Mouse (Mus musculus) gastrocnemius, postnatal 25 days (tissue): ENCODE measurements around the gene Ccdc120. TPM values are rescaled to one million over a fixed set of nuclear protein-coding genes. Genes with fewer than 3 reads are reported as not detected.

Experiments used
- DNase-seq: peaks from one replicate; pipeline ENCODE4 v3.0.0; 2022
- total RNA-seq, 2 experiments: library from RNA; stranded (reverse); gene quantifications; 1 replicate in 1 of 2; 2 replicates in 1 of 2; pipeline ENCODE4 v1.2.3; 2021

Ccdc120 gene
- total RNA-seq, 2 experiments from 2014 or later = 0.16 to 0.56 TPM

- DNase-seq = no peak
Observed at GRCm38 (mm10) chrX:7692862-7693261, 57.8 kb downstream of the Ccdc120 start.

GRCm38 (mm10) chrX:7690486-7690885, 60.2 kb downstream of the Ccdc120 start:
- no peak for DNase-seq

GRCm38 (mm10) chrX:7688321-7688720, 62.4 kb downstream of the Ccdc120 start:
- DNase-seq = no peak

Other genes with a start within 250 kb of the Ccdc120 start
- gene Foxp3, start 177.3 kb downstream of the Ccdc120 start, total RNA-seq = under 1 TPM in 1 of 2 experiments, not detected in 1; 0.08 TPM
- 1 to 10 TPM; 2.0 to 3.1 TPM for gene Ppp1r3f, start 176.6 kb downstream of the Ccdc120 start, total RNA-seq
- gene Ccdc22, start 145.4 kb downstream of the Ccdc120 start, total RNA-seq = 10 to 100 TPM; 10.7 to 11.9 TPM
- not detected for gene Cacna1f, start 143.8 kb downstream of the Ccdc120 start, total RNA-seq
- gene Syp, start 112.4 kb downstream of the Ccdc120 start, total RNA-seq = 1 to 10 TPM; 1.0 to 1.6 TPM
- gene Prickle3, start 93.6 kb downstream of the Ccdc120 start, total RNA-seq = 10 to 100 TPM; 15.4 to 16.4 TPM
- 10 to 100 TPM; 25.4 to 27.2 TPM for gene Plp2, start 79.5 kb downstream of the Ccdc120 start, total RNA-seq
- gene Magix, start 69.7 kb downstream of the Ccdc120 start, total RNA-seq = 10 to 100 TPM; 16.5 to 21.5 TPM
- gene Gpkow, start 53.8 kb downstream of the Ccdc120 start, total RNA-seq = 10 to 100 TPM; 11.3 to 14.6 TPM
- 10 to 100 TPM; 21.8 to 27.6 TPM for gene Wdr45, start 36.6 kb downstream of the Ccdc120 start, total RNA-seq
- gene Gm45208, start 28.7 kb downstream of the Ccdc120 start, total RNA-seq = not detected
- 1 to 10 TPM; 4.7 to 7.3 TPM for gene Praf2, start 22.5 kb downstream of the Ccdc120 start, total RNA-seq
- 1 to 10 TPM; 6.1 to 8.2 TPM for gene Tfe3, start 11.7 kb upstream of the Ccdc120 start, total RNA-seq
- 10 to 100 TPM; 17.5 to 21.2 TPM for gene Gripap1, start 38.9 kb upstream of the Ccdc120 start, total RNA-seq
- gene Kcnd1, start 71.4 kb upstream of the Ccdc120 start, total RNA-seq = under 1 TPM; 0.18 to 0.43 TPM
- gene Otud5, start 90.5 kb upstream of the Ccdc120 start, total RNA-seq = 10 to 100 TPM; 14.8 to 18.2 TPM
- 1 to 10 TPM; 1.5 TPM for gene Pim2, start 127.4 kb upstream of the Ccdc120 start, total RNA-seq
- gene Slc35a2, start 133.1 kb upstream of the Ccdc120 start, total RNA-seq = 1 to 10 TPM; 7.6 to 8.1 TPM
- gene Pqbp1, start 148.4 kb upstream of the Ccdc120 start, total RNA-seq = 10 to 100 TPM; 19.5 to 23.1 TPM
- 10 to 100 TPM; 37.8 to 38.5 TPM for gene Timm17b, start 148.5 kb upstream of the Ccdc120 start, total RNA-seq
- gene Gm10491, start 156.9 kb upstream of the Ccdc120 start, total RNA-seq = not detected
- gene Gm10490, start 158.6 kb upstream of the Ccdc120 start, total RNA-seq = not detected
- not detected for gene Pcsk1n, start 168.9 kb upstream of the Ccdc120 start, total RNA-seq
- gene Eras, start 177.7 kb upstream of the Ccdc120 start, total RNA-seq = not detected
- 1 to 10 TPM; 3.9 to 5.0 TPM for gene Hdac6, start 197.0 kb upstream of the Ccdc120 start, total RNA-seq
- not detected for gene Gata1, start 227.2 kb upstream of the Ccdc120 start, total RNA-seq